Mouse (Mus musculus) right cerebral cortex, postnatal 25 days (tissue): Measurements from ENCODE around the gene Slamf9.

Experiments
- DNase-seq: peaks from one replicate; pipeline ENCODE4 v3.0.0; 2022

The Slamf9 gene

DNA sequence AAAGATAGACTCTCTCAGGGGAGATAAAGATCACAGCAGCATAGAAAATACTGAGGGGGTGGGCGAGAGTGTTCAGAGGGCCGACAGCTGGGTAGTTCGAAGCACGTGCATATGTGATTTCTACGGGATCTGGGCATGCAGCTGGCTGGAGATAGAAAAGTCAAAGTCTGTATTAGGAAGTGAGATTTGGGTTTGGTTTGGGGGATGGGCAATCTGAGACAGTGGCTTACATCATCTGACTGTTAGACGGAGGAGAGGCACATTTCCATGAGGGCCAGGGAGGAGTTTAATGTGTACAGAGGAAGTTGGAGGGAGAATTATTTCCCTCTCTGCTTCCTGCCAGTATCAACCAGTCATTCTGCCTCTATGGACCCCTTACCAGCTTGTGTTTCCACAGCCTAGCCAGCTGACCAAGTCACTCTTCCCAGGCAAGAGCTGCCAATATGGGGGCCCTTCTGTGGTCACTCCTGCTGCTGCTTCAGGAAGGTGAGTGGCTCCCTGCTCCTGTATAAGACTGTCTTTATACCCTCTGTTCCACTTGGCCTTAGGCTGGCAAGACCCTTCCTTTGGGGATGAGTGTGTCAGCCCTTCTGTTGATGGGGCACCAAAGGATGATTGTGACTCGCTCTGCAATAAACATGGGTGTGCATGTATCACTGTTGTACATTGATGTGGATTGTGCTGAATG, at the start of gene Slamf9:
Gene Slamf9 (plus strand): TSS at position 305 of the 688 bp plus-strand sequence.
- no peak for DNase-seq

DNA sequence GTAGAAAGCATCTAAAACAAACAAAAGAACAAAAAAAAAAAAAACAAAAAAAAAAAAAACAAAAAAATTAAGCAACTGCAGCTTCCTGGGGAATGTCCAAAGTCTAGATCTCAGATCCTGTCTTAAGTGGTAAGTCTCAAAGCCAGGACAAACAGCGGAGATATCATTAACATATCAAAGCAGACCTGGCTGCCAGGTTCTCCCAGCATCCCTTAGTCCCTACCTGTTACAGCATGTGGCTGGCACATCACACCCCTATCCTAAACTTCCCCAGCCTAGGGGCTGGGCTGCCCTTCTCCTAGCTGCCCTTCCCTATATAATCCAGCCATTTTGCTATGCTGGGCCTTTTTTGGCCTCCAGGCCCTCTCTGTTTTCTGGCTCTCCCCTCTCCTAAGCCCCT, 48.7 kb upstream of the Slamf9 start:
- no peak for DNase-seq

DNA sequence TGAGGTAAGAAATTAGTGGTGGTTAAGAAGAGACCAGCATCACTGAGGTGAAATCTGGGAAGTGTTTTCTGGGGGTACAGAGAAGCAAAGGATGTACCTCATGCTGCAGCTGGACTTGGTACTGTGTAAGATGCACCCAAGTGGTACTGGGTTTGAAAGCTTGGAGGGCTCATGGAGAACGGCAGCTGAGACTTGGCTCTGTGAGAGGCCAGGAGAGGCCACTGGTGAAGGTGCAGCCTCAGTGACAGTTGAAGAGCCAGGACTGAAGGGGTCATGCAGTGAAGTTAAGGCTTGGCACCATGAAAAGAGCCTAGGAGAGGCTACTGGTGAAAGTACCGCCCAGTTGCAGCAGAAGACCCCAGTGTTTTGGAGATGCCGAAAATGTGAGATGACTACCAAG, 47.3 kb upstream of the Slamf9 start:
- DNase-seq = no peak

DNA sequence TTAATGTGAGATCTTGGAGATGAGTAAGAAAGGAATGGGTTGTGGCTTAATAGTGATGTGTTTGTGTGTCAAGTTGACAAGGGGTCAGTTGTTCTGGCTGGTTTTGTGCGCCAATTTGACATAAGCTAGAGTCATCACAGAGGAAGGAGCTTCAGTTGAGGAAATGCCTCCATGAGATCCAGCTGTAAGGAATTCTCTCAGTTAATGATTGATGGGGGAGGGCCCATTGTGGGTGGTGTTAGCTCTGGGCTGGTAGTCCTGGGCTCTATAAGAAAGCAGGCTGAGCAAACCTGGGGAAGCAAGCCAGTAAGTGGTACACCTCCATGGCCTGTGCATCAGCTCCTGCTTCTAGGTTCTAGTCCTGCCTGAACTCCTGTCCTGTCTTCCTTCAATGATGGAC, 46.5 kb upstream of the Slamf9 start:
- no peak for DNase-seq

DNA sequence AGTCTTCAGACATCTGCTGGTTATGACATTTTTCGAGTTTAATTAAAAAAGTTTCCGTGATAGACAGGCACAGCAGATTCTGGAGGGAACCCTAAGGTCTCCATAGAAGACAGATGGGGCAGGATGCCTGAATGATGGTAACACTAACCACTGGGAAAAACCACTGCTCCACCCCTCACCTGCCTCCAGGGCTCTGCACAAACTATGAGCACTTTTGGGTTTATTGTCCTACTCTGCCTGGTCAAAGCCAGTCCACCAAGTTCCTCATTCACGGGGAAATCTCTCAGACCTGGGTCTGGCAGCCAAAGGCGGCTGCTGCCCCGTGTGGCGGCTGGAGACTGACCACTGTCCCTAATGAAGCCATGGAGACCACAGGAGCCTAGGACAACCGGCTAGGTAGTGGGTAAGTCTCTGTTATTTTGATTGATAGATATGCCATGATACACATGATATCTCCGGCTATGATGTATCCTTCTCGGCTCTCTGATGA, 44.4 kb upstream of the Slamf9 start:
- DNase-seq = no peak

DNA sequence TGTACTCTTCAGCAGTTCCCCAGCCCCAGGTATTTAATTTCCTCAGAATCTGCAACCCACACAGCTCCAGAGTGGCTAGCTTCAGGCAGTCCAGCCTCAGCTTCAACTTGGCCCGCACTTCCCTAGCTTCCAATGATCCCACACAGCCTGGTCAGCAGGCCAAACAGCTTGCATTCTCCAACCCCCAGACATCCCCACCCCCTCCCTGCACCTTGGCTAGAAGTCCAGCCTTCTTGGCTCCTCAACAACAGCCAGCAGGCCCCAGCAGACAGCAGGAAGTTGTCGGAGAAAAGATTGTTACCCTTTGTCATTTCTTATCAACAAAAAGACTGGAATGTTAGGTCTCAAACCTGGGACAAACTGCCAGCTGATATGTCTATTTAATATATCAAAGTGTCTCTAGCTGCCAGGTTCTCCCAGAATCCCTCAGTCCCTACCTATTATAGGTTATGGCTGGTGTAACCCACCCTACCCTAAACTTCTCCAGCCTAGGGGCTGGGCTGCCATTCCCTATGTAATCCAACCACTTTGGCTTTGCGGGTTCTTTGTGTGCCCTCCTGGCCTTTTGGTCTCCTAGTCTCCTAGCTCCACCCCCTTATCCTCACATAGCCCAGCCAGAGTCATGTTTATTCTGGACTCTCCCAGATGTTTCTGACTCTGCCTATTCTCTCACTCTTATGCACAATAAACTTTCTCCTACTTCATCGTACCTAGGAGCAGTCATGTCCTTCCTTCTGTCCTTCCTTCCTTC, 43.1 kb upstream of the Slamf9 start:
- DNase-seq = no peak

DNA sequence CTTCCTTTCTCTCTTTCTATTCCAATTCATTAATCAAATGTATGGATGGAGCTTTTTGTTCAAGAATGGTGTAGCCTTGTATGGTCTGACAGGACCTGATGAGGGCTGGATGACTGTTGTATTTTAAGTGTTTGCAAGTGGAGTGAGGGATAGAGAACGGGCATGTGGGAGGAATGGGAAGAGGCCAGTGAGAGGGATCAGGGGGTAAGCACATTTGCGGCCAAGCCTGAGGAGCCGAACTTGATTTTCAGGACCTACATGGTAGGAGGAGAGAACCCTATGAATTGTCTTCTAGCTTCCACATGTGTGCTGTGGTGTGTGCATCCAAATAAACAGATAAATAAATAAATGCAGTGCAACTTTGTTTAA, 42.6 kb upstream of the Slamf9 start:
- DNase-seq = no peak

DNA sequence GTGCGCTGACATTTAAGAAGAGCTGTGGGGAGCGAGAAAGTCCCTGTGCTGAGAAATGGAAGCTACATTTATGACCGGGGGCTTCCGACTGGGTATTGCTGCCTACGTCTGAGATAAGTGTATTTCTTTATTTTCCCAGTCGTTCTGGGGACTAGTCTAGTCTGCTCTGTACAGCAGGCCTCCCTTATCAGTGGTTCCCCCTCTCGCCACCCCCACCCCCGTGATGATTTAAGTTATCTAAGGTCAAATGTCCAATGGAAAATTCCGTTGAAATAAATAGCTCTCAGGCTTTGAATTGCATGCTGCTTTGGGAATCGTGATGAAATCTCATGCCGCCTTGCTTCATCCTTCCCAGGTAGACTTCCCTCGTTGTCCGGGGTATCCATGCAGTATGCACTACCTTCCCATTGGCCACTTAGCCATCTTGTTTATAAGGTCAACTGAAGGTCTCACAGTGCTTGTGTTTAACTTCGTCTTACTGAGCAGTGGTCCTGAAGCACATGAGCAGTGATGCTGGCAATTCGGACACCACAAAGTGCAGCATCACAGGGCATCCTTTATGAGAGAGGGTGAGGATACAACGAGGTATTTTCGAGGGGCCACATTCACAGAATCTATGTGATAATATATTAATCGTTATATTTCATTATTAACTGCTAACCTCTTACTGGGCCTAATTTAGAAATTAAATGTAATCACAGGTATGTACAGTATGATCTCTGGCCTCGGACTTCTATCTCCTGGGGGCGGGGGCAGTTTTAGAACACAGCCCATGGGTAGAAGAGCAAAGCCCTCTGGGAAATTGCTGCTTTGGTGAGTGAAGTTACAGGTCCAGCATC, 41.9 kb upstream of the Slamf9 start:
- DNase-seq = no peak

DNA sequence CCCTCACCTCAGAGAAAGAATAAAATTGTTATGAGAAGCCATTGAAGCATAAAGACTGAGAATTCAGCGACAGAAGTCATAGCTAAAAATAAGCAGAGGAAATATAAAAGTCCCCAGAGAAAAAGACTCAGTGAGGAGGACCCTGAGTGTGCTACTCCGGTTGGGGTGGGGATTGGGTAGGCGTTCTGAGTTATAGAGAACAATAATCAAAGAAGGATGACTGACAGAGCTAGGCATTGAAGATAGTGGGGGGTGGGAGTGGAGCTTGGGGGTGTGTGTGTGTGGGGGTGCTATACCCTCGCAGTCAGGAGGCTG, 41.4 kb upstream of the Slamf9 start:
- DNase-seq = no peak

DNA sequence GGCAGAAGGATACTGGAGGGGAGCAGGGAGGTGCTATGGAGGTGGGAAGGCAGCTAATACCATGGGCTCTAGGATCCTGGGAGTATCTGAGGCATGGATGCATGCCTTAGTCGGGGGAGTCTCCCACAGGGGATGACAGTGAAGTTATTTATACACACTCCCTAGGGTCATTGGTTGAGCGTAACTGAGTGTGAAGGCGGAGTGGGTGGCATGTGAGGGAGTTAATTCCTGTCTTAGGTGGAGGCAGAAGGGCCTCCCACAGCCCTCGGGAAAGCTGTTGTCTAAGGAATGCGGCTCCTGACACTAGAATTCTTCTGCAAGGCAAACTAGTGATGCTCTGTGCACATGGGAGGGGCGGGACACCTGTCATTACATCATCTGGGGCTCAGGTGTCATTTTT, 38.4 kb upstream of the Slamf9 start:
- DNase-seq = no peak

DNA sequence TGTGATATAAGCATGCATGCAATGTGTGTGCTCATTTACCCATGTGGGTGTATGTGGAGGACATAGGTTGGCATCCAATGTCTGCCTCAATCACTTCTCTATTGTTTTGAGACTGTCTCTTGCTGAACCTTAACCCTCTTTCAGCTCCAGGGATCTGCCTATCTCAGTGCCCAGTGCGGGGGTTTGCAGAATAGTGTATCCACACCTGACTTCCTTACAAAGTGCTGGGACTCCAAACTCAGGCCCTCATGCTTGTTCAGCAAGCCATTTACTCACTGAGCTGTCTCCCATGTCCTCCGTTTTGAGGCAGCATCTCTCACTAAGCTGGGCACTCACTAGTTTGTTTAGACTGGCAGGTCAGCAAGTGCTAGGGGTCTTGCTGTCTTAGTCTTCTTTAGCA, 36.5 kb upstream of the Slamf9 start:
- DNase-seq = no peak

DNA sequence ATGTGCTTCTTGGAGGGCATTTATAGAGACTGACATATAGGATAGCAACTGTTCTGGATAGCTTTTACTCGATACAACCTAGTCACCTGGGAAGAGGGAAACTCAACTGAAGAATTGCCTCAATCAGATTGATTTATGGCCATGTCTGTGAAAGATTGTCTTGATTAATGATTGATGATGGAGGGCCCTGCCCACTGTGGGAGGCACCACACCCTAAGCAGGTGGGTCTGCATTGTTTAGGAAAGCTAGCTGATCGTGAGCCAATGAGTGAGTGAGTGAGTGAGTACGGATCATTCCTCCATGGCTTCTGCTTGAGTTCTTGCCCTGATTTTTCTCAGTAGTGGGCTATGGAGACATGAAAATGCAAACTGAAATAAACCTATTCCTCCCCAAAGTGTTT, 34.6 kb upstream of the Slamf9 start:
- DNase-seq = no peak

DNA sequence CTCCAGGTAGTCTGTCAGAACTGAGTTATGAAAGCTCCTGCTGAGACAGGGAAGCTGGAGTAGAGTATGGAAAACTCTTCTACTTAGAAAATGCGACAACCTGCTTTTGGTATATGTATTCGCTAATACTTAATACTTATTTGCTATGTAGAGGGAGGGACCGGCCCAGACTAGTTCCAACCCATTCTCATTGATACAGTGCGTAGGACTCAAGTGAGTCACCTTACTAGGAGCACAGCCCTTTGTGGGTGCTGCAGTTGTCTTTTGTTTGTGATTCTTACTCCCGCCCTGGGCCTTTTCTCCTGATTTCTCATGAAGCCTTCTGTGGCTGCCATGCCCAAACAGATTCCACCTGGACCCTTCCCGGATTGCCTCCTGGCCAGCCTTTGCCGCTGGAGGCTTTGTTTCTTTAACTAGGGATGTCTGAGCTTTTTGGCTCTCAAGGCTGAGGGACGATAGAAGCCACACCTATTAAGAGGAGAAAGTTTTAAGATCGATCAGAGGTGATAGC, 33.2 kb upstream of the Slamf9 start:
- DNase-seq = no peak

DNA sequence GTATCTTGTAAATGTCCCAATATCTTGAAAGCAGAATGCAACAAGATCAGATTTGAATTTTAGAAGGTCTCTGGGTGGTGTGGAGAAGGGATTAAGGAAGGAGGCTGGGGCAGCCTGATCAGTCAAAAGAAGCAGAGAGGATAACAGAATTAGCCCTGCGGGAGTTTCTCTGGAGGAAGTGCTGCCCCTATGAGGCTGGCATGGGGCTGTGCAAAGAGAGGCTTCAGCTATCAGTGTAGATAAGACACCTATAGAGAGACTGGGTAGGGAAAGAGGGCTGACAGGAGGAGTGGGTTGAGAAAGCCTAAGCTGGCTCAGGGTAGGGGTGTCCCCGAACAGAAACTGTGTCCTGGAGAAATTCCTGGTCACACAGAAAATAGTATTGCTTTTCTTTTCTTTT, 24.9 kb upstream of the Slamf9 start:
- DNase-seq = no peak

DNA sequence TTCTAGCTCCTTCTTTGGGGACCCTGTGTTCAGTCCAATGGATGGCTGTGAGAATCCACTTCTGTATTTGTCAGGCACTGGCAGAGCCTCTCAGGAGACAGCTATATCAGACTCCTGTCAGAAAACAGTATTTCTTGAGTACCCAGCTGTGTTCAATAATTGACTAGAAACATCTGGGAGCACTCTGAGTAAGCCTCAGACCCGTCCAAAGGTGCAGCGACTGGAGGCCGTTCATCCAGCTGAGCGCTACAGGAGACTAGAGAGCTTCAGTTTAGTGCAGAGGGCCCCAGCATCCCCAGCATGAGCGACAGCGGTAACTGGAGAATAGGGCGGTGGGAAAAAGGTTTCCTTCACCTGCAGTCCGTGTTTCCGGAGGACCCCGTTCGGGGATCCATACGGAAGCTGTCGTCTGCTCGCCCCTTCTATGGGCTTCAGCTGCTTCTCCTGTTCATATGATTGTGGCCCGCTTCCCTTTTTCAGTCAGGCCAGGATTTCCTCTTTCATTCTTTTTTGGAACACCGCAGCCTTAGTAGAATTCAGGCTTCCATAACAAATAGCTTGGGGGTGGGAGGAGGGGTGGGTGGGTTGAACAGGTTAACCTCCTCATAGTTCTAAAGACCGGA, 24.2 kb upstream of the Slamf9 start:
- no peak for DNase-seq

DNA sequence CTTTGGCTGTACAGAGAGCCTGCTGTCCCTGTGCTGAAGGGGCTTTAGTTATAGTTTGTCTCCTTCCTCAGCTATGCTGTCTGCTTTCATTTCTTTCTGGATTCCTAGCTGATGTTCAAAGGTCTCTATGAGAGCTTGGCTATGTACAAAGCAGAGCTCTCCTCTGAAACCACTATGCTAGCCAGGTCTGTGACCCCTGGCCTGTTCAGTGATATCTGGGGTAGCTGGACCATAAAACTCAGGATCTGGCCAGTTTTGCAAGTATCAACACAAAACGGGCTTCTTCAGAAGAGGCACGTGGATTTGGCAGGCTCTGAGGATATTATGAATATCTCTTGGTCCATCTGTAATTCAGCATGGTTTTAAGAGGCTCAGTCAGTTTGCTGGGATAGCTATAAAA, 22.2 kb upstream of the Slamf9 start:
- DNase-seq = no peak

DNA sequence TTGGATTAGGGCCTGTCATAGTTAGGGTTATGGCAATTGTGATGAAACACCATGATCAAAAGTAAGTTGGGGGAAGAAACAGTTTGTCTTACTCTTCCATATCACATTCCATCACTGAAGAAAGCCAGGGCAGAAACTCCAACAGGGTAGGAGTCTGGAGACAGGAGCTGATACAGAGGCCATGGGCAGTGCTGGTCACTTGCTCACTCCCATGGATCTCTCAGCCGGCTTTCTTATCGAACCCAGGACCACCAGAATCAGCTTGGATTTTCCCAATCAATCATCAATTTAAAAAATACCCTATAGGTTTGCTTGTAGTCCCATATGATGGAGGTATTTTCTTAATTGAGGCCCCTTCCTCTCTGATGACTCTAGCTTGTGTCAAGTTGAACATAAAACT, 21.3 kb upstream of the Slamf9 start:
- no peak for DNase-seq

DNA sequence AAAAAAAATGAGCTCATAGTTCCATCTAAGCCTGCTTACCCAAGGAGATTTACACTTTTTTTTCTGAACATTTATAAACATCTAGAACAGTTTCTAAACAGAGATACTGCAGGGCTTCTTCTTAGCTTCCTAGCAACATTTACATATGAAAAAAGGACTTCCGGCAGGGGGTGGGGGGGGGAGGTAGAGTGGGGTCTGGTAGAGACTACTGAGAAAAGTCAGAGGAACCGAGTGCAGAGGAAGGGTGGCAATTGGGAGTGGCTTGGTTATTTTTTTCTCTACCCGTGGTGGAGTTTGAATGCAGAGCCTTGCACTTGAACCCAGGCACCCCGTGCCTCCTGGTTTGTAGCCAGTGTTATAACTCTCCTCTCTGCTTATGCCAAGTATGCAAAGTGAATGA, 19.7 kb upstream of the Slamf9 start:
- DNase-seq = no peak

DNA sequence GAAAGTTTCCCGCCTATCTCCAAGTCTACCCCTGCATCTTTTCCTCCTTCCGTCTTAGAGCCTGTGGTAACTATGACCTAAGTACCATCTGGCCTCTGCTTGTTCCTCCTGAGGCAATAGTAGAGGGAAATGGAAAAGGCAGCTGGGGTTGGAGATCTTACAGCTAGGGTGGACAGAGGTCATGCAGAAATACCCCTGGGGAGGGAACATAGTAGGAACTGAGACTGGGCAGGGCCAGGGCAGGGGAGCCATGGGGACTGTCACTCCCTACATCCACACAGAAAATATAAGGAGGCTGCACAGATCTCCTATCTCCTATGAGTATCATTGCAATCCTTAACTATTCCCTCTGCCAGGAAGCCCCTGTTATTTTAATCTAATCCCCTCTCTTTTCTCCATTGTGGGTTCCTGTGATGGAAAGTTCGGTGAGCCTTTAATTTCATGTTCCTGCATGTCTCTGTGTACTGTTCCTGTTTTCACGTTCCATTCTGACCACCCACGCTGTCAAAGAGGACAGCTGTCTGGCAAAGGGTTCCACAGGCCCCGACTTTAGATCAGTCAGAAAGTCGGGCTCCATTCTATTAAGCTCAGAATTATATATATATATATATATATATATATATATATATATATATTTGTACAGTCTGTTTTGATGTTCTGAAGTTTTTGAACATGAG, 19.0 kb upstream of the Slamf9 start:
- DNase-seq = no peak

DNA sequence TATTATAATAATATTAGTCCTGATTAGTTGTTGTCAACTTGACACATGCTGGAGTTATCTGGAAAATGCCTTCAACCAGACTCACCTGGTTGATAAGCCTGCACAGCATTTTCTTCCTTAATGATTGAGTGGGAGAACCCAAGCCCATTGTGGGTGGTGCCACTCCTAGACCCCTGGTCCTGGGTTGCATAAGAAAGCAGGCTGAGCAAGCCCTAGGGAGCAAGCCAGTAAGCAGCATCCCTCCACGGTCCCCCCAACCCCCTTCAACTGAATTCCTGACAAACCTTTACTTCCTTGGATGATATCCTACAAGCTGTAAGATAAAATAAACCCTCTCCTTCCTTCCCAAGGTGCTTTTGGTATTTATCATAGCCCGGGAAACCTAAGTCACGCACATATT, 18.0 kb upstream of the Slamf9 start:
- no peak for DNase-seq

DNA sequence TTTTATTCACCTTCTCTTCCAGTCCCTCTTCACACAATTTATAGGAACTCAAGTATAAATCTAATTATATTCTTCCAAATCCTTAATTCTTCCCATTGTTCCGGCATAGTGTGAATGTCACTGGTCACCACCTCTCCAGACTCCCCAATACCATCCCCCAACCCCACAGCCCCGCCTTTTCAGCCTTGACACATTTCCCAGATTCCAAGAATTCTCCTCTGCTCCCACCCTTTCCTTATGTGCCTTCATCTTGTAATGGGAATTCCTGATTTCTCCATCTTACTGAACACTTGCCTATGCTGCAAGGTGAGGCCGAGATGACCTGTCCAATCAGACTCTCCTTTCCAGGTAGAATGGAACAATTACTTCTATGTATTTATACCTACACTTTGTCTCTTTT, 17.1 kb upstream of the Slamf9 start:
- no peak for DNase-seq

DNA sequence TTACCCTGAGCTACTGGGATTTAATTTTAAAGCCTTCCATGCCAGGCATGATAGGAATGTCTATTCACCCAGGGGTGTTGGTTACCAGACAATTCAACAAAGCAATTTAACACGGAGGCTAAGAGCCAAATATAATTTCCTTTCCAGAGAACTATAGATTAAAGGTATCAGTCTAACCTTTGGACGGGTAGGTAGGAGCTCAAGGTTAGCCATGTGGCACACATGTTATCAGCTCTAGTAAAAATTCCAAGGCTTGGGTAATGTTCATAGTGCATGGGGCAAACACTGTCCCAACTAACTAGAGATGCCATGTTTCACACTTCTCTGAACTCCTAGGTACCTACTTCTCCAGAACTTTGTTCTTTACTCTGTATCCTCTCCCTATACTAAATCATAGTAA, 13.6 kb upstream of the Slamf9 start:
- DNase-seq = no peak

DNA sequence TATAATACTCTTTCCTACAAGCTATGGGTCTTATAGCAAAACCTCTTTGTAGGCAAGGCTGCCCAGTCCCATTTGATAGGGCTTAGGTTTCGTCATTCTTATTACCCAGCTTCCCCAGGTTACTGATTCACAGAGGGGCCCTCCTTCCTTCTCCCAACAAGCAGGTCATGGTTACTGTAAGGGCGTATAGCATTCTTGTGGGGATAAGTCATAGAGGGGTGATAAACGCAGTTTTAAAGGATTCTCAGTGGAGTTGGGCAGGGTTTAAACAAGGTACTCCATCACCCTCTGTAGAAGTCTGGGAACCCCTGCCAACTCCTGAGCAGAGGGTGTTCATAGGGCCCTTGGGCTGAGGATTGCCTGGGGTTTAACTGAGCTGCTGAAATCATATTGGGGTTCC, 12.6 kb upstream of the Slamf9 start:
- DNase-seq = no peak
